Mouse (Mus musculus) mammary gland, adult 2 months (tissue): ENCODE results near the gene Zfp609. TPM values are rescaled to one million over a fixed set of nuclear protein-coding genes. Genes with fewer than 3 reads are reported as not detected.

Source experiments
- polyA plus RNA-seq: library from polyadenylated mRNA; depleted of rRNA; stranded (reverse); fragments of >200 nt; gene quantifications from 2 replicates; pipeline ENCODE4 v1.2.3, GENCODE M21; 2012; ENCODE audit warnings: low replicate concordance; rRNA removed

Gene Zfp609
- 6.4 and 7.6 TPM in 2 replicates for polyA plus RNA-seq

GRCm38 (mm10) chr9:65827344-65828015 is at the start of gene Zfp609:
Gene Zfp609, minus strand, starts transcription at chr9:65827564.

DNA sequence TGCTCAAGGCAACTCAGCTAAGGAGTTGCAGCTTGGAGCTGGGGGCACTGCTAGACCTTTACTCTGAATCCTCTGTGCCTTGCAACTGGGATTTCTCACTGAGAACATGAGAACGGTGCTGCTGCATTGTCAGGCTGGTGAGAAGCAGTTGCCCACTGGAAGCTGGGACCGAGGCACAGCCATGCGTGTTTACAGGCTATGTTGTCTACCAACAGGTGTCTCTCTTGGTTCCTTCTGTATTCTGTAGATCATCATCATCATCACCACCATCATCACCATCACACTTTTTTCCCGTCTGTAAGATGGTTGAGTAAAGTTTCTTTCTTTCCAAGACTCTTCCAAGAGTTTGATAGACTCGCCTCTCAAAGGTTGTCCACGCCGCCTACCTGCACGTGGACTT is 159.7 kb downstream of the Zfp609 start, which contains the start of gene Oaz2:
Oaz2 (plus strand) TSS at position 301 of the 400 bp plus-strand sequence.

Other genes with a start within 250 kb of the Zfp609 start
- gene Plekho2, start 247.5 kb downstream of the Zfp609 start, polyA plus RNA-seq: 46.0 and 49.8 TPM in 2 replicates
- gene Pif1, start 240.4 kb downstream of the Zfp609 start, polyA plus RNA-seq: 0.62 and 1.9 TPM in 2 replicates
- 63.4 and 76.0 TPM in 2 replicates for gene Rbpms2, start 197.9 kb downstream of the Zfp609 start, polyA plus RNA-seq
- 106 and 119 TPM in 2 replicates for gene Oaz2, start 159.6 kb downstream of the Zfp609 start, polyA plus RNA-seq
- gene Pclaf, start 62.7 kb upstream of the Zfp609 start, polyA plus RNA-seq: 0.67 and 1.1 TPM in 2 replicates
- 5.6 and 11.5 TPM in 2 replicates for gene Trip4, start 81.2 kb upstream of the Zfp609 start, polyA plus RNA-seq
- gene Csnk1g1, start 81.4 kb upstream of the Zfp609 start, polyA plus RNA-seq: 4.8 and 7.8 TPM in 2 replicates
- gene Ppib, start 232.7 kb upstream of the Zfp609 start, polyA plus RNA-seq: 126 and 168 TPM in 2 replicates
- gene Snx22, start 242.2 kb upstream of the Zfp609 start, polyA plus RNA-seq: 4.1 and 5.7 TPM in 2 replicates